Mouse (Mus musculus): ENCODE results near the gene Hoxc9. TPM values are rescaled to one million over a fixed set of nuclear protein-coding genes. Genes with fewer than 3 reads are reported as not detected.

Gene Hoxc9
- polyA plus RNA-seq, 1 experiment from 2014 or later = not detected

- Histone ChIP-seq H3K4me1 (ENCODE audit: control insufficient read depth in 2 of 2, insufficient read depth in 2 of 2, low read length in 2 of 2) (no peaks in the 10 kb centered on the region; a peak in 1 of 4 replicates), H3K27me3 (ENCODE audit: control insufficient read depth, insufficient read depth, low read length) (peaks cover 99% of the 10 kb centered on the region), H3K36me3 (ENCODE audit: control insufficient read depth, insufficient read depth, low read length) (no peaks in the 10 kb centered on the region), H3K4me3 (ENCODE audit: control insufficient read depth in 1 of 2, insufficient read depth in 1 of 2, low read depth in 1 of 2, low read length in 2 of 2) (peak within 1 kb of the TSS in 1 of 2 experiments; percentile 16; a peak in 1 of 4 replicates), H3K4me2 (ENCODE audit: low read length) (peak within 1 kb of the TSS; percentile 44), H3K9me3 (ENCODE audit: control insufficient read depth, low read length) (no peaks in the 10 kb centered on the region), H3K27ac (replicated peaks in 1 of 2; ENCODE audit: control insufficient read depth in 1 of 2, insufficient read depth in 1 of 2, low read depth in 2 of 2, low read length in 2 of 2) (no peak within 1 kb of the TSS), H3K9ac (ENCODE audit: low read length) (no peak within 1 kb of the TSS)
- no peak for ATAC-seq (ENCODE audit: insufficient number of reproducible peaks, insufficient read depth, low FRiP score, low read depth)
- 3% methylated on average over 27 of the region's 27 CpGs for WGBS
These were observed 9.4 kb upstream of the Hoxc9 start, which contains the start of gene Hoxc10 for GRCm38 (mm10) chr15:102966776-102967311. Hoxc10 (plus strand) TSS chr15:102966796.

- H3K4me3 ChIP-seq (ENCODE audit: control insufficient read depth in 1 of 2, insufficient read depth in 1 of 2, low read depth in 1 of 2, low read length in 2 of 2) = peak within 1 kb of the TSS in 1 of 2 experiments; percentile 16; a peak in 1 of 4 replicates
- H3K27me3 ChIP-seq (ENCODE audit: control insufficient read depth, insufficient read depth, low read length) = peaks cover 99% of the 10 kb centered on the region
- no peak within 1 kb of the TSS for H3K27ac ChIP-seq (replicated peaks in 1 of 2; ENCODE audit: control insufficient read depth in 1 of 2, insufficient read depth in 1 of 2, low read depth in 2 of 2, low read length in 2 of 2)
- no peaks in the 10 kb centered on the region for H3K36me3 ChIP-seq (ENCODE audit: control insufficient read depth, insufficient read depth, low read length)
- peak within 1 kb of the TSS; percentile 44 for H3K4me2 ChIP-seq (ENCODE audit: low read length)
- H3K9me3 ChIP-seq (ENCODE audit: control insufficient read depth, low read length) = no peaks in the 10 kb centered on the region
- H3K9ac ChIP-seq (ENCODE audit: low read length) = no peak within 1 kb of the TSS
- WGBS = 5% methylated on average over 12 of the region's 12 CpGs
- no peak for ATAC-seq (ENCODE audit: insufficient number of reproducible peaks, insufficient read depth, low FRiP score, low read depth)
- no peaks in the 10 kb centered on the region; a peak in 1 of 4 replicates for H3K4me1 ChIP-seq (ENCODE audit: control insufficient read depth in 2 of 2, insufficient read depth in 2 of 2, low read length in 2 of 2)
These were observed 9.0 kb upstream of the Hoxc9 start, which contains the start of gene Hoxc5 for GRCm38 (mm10) chr15:102967312-102967510. Hoxc5 (plus strand) TSS chr15:102967443.

DNA sequence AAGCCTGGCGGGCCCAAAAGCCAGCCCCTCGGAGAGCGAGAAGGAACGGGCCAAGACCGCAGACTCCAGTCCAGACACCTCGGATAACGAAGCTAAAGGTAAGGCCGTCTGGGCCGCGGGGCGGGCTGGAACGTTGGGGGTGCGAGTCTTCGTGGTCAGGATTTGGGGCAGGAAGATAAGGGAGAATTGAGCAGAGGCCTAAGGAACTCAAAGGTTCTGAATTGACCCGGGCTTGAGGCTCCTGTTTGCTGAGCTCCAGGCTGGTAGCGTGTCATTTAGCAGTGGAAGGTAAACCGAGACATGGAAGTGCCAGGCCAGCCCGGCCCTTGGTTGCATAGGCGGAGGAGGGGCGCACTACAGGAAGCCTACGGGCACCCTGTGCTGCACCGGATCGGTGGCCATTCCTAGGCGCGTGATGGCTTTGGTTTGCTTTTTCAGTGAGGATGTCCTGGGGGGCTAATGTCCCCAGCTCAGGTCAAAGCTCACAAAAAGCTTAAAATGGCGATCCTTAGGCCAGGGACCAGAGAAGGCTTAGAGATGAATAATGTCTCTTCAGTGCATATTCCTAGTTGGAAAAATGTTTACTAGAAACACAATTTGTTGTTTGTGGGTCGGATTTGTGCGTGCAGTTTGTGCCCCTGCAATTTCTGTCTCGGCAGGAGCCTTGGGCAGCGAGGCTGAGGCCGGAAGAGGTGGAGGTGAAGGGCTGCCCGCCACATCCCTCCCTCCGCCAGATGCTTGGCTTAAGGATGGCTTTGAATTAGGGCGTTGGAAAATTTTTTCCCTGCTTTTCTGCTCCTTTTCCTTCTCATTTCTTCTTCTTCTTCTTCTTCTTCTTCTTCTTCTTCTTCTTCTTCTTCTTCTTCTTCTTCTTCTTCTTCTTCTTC, 8.5 kb upstream of the Hoxc9 start:
- WGBS = 4% methylated on average over 34 of the region's 34 CpGs
- H3K36me3 ChIP-seq (ENCODE audit: control insufficient read depth, insufficient read depth, low read length) = no peaks in the 10 kb centered on the region
- no peak overlapping the region for H3K4me3 ChIP-seq (ENCODE audit: control insufficient read depth in 1 of 2, insufficient read depth in 1 of 2, low read depth in 1 of 2, low read length in 2 of 2)
- H3K27me3 ChIP-seq (ENCODE audit: control insufficient read depth, insufficient read depth, low read length) = peaks cover 99% of the 10 kb centered on the region
- ATAC-seq (ENCODE audit: insufficient number of reproducible peaks, insufficient read depth, low FRiP score, low read depth) = no peak
- H3K27ac ChIP-seq (replicated peaks in 1 of 2; ENCODE audit: control insufficient read depth in 1 of 2, insufficient read depth in 1 of 2, low read depth in 2 of 2, low read length in 2 of 2) = no peak overlapping the region
- H3K9ac ChIP-seq (ENCODE audit: low read length) = no peak overlapping the region
- no peak overlapping the region for H3K4me2 ChIP-seq (ENCODE audit: low read length)
- H3K9me3 ChIP-seq (ENCODE audit: control insufficient read depth, low read length) = no peaks in the 10 kb centered on the region
- no peaks in the 10 kb centered on the region; a peak in 1 of 4 replicates for H3K4me1 ChIP-seq (ENCODE audit: control insufficient read depth in 2 of 2, insufficient read depth in 2 of 2, low read length in 2 of 2)

- Histone ChIP-seq H3K4me3 (ENCODE audit: control insufficient read depth in 1 of 2, insufficient read depth in 1 of 2, low read depth in 1 of 2, low read length in 2 of 2) (no peak overlapping the region), H3K9me3 (ENCODE audit: control insufficient read depth, low read length) (no peaks in the 10 kb centered on the region), H3K27me3 (ENCODE audit: control insufficient read depth, insufficient read depth, low read length) (peaks cover 99% of the 10 kb centered on the region), H3K36me3 (ENCODE audit: control insufficient read depth, insufficient read depth, low read length) (no peaks in the 10 kb centered on the region), H3K4me1 (ENCODE audit: control insufficient read depth in 2 of 2, insufficient read depth in 2 of 2, low read length in 2 of 2) (no peaks in the 10 kb centered on the region; a peak in 1 of 4 replicates), H3K27ac (replicated peaks in 1 of 2; ENCODE audit: control insufficient read depth in 1 of 2, insufficient read depth in 1 of 2, low read depth in 2 of 2, low read length in 2 of 2) (no peak overlapping the region), H3K9ac (ENCODE audit: low read length) (no peak overlapping the region), H3K4me2 (ENCODE audit: low read length) (no peak overlapping the region)
- ATAC-seq (ENCODE audit: insufficient number of reproducible peaks, insufficient read depth, low FRiP score, low read depth) = no peak
- WGBS = 26% methylated on average over 1 of the region's 1 CpGs
These were observed 6.9 kb upstream of the Hoxc9 start for GRCm38 (mm10) chr15:102969296-102969695.

DNA sequence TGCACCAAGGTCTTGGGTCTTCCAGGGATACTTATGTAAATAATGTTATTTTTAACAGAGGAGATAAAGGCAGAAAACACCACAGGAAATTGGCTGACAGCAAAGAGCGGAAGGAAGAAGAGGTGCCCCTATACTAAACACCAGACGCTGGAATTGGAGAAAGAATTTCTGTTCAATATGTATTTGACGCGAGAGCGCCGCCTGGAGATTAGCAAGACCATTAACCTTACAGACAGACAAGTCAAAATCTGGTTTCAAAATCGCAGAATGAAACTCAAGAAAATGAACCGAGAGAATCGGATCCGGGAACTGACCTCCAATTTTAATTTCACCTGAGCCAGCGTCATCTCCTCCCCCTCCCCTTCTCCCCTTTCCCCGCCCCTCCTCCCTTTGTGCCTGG, 5.5 kb upstream of the Hoxc9 start:
- Histone ChIP-seq H3K27ac (replicated peaks in 1 of 2; ENCODE audit: control insufficient read depth in 1 of 2, insufficient read depth in 1 of 2, low read depth in 2 of 2, low read length in 2 of 2) (no peak overlapping the region), H3K4me2 (ENCODE audit: low read length) (no peak overlapping the region), H3K27me3 (ENCODE audit: control insufficient read depth, insufficient read depth, low read length) (peaks cover 99% of the 10 kb centered on the region), H3K4me3 (ENCODE audit: control insufficient read depth in 1 of 2, insufficient read depth in 1 of 2, low read depth in 1 of 2, low read length in 2 of 2) (no peak overlapping the region), H3K36me3 (ENCODE audit: control insufficient read depth, insufficient read depth, low read length) (no peaks in the 10 kb centered on the region), H3K4me1 (ENCODE audit: control insufficient read depth in 2 of 2, insufficient read depth in 2 of 2, low read length in 2 of 2) (no peaks in the 10 kb centered on the region; a peak in 1 of 4 replicates), H3K9ac (ENCODE audit: low read length) (no peak overlapping the region), H3K9me3 (ENCODE audit: control insufficient read depth, low read length) (no peaks in the 10 kb centered on the region)
- no peak for ATAC-seq (ENCODE audit: insufficient number of reproducible peaks, insufficient read depth, low FRiP score, low read depth)
- 1% methylated on average over 12 of the region's 12 CpGs for WGBS

DNA sequence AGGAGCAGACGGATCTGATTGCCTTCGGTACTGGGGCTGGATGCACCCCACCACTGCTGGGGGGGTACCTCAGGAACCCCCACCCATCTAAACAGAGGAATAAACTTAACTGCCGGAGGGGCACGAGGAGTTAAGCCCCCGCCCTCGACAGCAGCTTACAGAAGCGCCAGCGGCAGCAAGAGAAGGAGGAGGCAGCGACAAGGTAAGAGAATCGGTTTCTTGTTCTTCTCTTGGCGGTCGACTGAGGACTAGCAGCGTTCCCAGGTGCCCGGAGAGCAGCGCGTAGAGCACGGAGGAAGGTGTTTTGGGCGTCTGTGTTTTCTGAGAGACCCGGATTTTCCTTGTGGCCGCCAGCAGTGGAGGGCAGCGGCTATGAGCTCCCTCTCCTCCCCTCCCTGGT, 4.0 kb upstream of the Hoxc9 start:
- WGBS = under 1% methylated on average over 21 of the region's 21 CpGs
- no peak overlapping the region for H3K4me3 ChIP-seq (ENCODE audit: control insufficient read depth in 1 of 2, insufficient read depth in 1 of 2, low read depth in 1 of 2, low read length in 2 of 2)

GRCm38 (mm10) chr15:102972753-102973152, 3.5 kb upstream of the Hoxc9 start:
- WGBS = 2% methylated on average over 6 of the region's 6 CpGs
- H3K9me3 ChIP-seq (ENCODE audit: control insufficient read depth, low read length) = no peaks in the 10 kb centered on the region
- H3K4me1 ChIP-seq (ENCODE audit: control insufficient read depth in 2 of 2, insufficient read depth in 2 of 2, low read length in 2 of 2) = no peaks in the 10 kb centered on the region; a peak in 1 of 4 replicates
- H3K9ac ChIP-seq (ENCODE audit: low read length) = no peak overlapping the region
- H3K4me3 ChIP-seq (ENCODE audit: control insufficient read depth in 1 of 2, insufficient read depth in 1 of 2, low read depth in 1 of 2, low read length in 2 of 2) = no peak overlapping the region
- ATAC-seq (ENCODE audit: insufficient number of reproducible peaks, insufficient read depth, low FRiP score, low read depth) = no peak
- no peaks in the 10 kb centered on the region for H3K36me3 ChIP-seq (ENCODE audit: control insufficient read depth, insufficient read depth, low read length)
- no peak overlapping the region for H3K27ac ChIP-seq (replicated peaks in 1 of 2; ENCODE audit: control insufficient read depth in 1 of 2, insufficient read depth in 1 of 2, low read depth in 2 of 2, low read length in 2 of 2)
- H3K4me2 ChIP-seq (ENCODE audit: low read length) = no peak overlapping the region
- peaks cover 99% of the 10 kb centered on the region for H3K27me3 ChIP-seq (ENCODE audit: control insufficient read depth, insufficient read depth, low read length)

More for the DNA sequence above, 4.0 kb upstream of the Hoxc9 start:
- Histone ChIP-seq H3K36me3 (ENCODE audit: control insufficient read depth, insufficient read depth, low read length) (no peaks in the 10 kb centered on the region), H3K27me3 (ENCODE audit: control insufficient read depth, insufficient read depth, low read length) (peaks cover 99% of the 10 kb centered on the region), H3K9ac (ENCODE audit: low read length) (no peak overlapping the region), H3K9me3 (ENCODE audit: control insufficient read depth, low read length) (no peaks in the 10 kb centered on the region), H3K4me2 (ENCODE audit: low read length) (no peak overlapping the region), H3K27ac (replicated peaks in 1 of 2; ENCODE audit: control insufficient read depth in 1 of 2, insufficient read depth in 1 of 2, low read depth in 2 of 2, low read length in 2 of 2) (no peak overlapping the region), H3K4me1 (ENCODE audit: control insufficient read depth in 2 of 2, insufficient read depth in 2 of 2, low read length in 2 of 2) (no peaks in the 10 kb centered on the region; a peak in 1 of 4 replicates)
- no peak for ATAC-seq (ENCODE audit: insufficient number of reproducible peaks, insufficient read depth, low FRiP score, low read depth)

Measured in heart, embryonic 14.5 days (tissue).